Mouse (Mus musculus): ENCODE measurements around the gene Casc1. TPM values are rescaled to one million over a fixed set of nuclear protein-coding genes. Genes with fewer than 3 reads are reported as not detected.
A peak's percentile ranks its signal among the peaks of the same experiment; 100 is the strongest.

The Casc1 gene
- polyA plus RNA-seq, 1 experiment from 2014 or later, result 0.60 TPM

- H3K27me3 ChIP-seq (replicated peaks), result no peaks in the 10 kb centered on the region
- H3K9me3 ChIP-seq, result no peaks in the 10 kb centered on the region
- no peaks in the 10 kb centered on the region for H3K36me3 ChIP-seq
- no peak overlapping the region for H3K4me3 ChIP-seq
- WGBS, result 93% methylated on average over 8 of the region's 8 CpGs
- no peak overlapping the region for H3K9ac ChIP-seq
- H3K27ac ChIP-seq, result no peak overlapping the region
- H3K4me1 ChIP-seq, result no peaks in the 10 kb centered on the region
- no peak overlapping the region for H3K4me2 ChIP-seq (replicated peaks)
- ATAC-seq (ENCODE audit: low FRiP score, low read depth), result no peak
Measured at GRCm38 (mm10) chr6:145197949-145198686, 12.7 kb downstream of the Casc1 start.

GRCm38 (mm10) chr6:145193446-145193845, 17.4 kb downstream of the Casc1 start:
- Histone ChIP-seq H3K27me3 (replicated peaks) (no peaks in the 10 kb centered on the region), H3K4me1 (no peaks in the 10 kb centered on the region), H3K9ac (no peak overlapping the region), H3K27ac (no peak overlapping the region), H3K36me3 (no peaks in the 10 kb centered on the region), H3K9me3 (no peaks in the 10 kb centered on the region), H3K4me3 (no peak overlapping the region), H3K4me2 (replicated peaks) (no peak overlapping the region)
- ATAC-seq (ENCODE audit: low FRiP score, low read depth), result no peak
- 82% methylated on average over 11 of the region's 11 CpGs for WGBS

- no peaks in the 10 kb centered on the region for H3K36me3 ChIP-seq
- no peak overlapping the region for H3K9ac ChIP-seq
- no peak for ATAC-seq (ENCODE audit: low FRiP score, low read depth)
- H3K27me3 ChIP-seq (replicated peaks), result no peaks in the 10 kb centered on the region
- 90% methylated on average over 3 of the region's 3 CpGs for WGBS
- H3K4me3 ChIP-seq, result no peak overlapping the region
- no peak overlapping the region for H3K27ac ChIP-seq
- H3K9me3 ChIP-seq, result no peaks in the 10 kb centered on the region
- no peaks in the 10 kb centered on the region for H3K4me1 ChIP-seq
- H3K4me2 ChIP-seq (replicated peaks), result no peak overlapping the region
Measured at GRCm38 (mm10) chr6:145193038-145193437, 17.8 kb downstream of the Casc1 start.

- 0 out of 2 replicates have a peak overlapping the region, but pooled peaks have one; percentile 9 for H3K4me3 ChIP-seq
- 68% methylated on average over 27 of the region's 27 CpGs for WGBS
- H3K9me3 ChIP-seq, result no peaks in the 10 kb centered on the region
- H3K27ac ChIP-seq, result no peak overlapping the region
- no peaks in the 10 kb centered on the region for H3K4me1 ChIP-seq
- no peak overlapping the region for H3K9ac ChIP-seq
- no peaks in the 10 kb centered on the region for H3K36me3 ChIP-seq
- H3K27me3 ChIP-seq (replicated peaks), result no peaks in the 10 kb centered on the region
- H3K4me2 ChIP-seq (replicated peaks), result peak overlapping the region; percentile 40
- ATAC-seq (ENCODE audit: low FRiP score, low read depth), result peak; percentile 72; the same call in 1 of the 2 replicates
Measured at GRCm38 (mm10) chr6:145187093-145188088, 23.4 kb downstream of the Casc1 start.

- 89% methylated on average over 1 of the region's 1 CpGs for WGBS
- Histone ChIP-seq H3K9ac (no peak overlapping the region), H3K4me2 (replicated peaks) (no peak overlapping the region), H3K27ac (no peak overlapping the region), H3K36me3 (no peaks in the 10 kb centered on the region), H3K9me3 (no peaks in the 10 kb centered on the region), H3K27me3 (replicated peaks) (no peaks in the 10 kb centered on the region), H3K4me3 (no peak overlapping the region), H3K4me1 (no peaks in the 10 kb centered on the region)
- ATAC-seq (ENCODE audit: low FRiP score, low read depth), result no peak
Measured at GRCm38 (mm10) chr6:145186096-145186495, 24.7 kb downstream of the Casc1 start.

GRCm38 (mm10) chr6:145182044-145182443, 28.8 kb downstream of the Casc1 start:
- no peak for ATAC-seq (ENCODE audit: low FRiP score, low read depth)
- no peak overlapping the region for H3K4me2 ChIP-seq (replicated peaks)
- 81% methylated on average over 8 of the region's 8 CpGs for WGBS

GRCm38 (mm10) chr6:145179665-145180064, 31.1 kb downstream of the Casc1 start:
- WGBS, result 21% methylated on average over 6 of the region's 6 CpGs
- Histone ChIP-seq H3K27ac (no peak overlapping the region), H3K4me1 (peaks cover 8% of the 10 kb centered on the region), H3K9me3 (no peaks in the 10 kb centered on the region), H3K27me3 (replicated peaks) (0 out of 2 replicates have a peak, but pooled peaks cover 7% of the 10 kb centered on the region), H3K4me2 (replicated peaks) (no peak overlapping the region), H3K4me3 (no peak overlapping the region), H3K36me3 (no peaks in the 10 kb centered on the region), H3K9ac (no peak overlapping the region)
- no peak; the same call in 1 of the 2 replicates for ATAC-seq (ENCODE audit: low FRiP score, low read depth)

More at GRCm38 (mm10) chr6:145182044-145182443, 28.8 kb downstream of the Casc1 start:
- Histone ChIP-seq H3K27ac (no peak overlapping the region), H3K9ac (no peak overlapping the region), H3K27me3 (replicated peaks) (no peaks in the 10 kb centered on the region), H3K4me1 (no peaks in the 10 kb centered on the region), H3K9me3 (no peaks in the 10 kb centered on the region), H3K36me3 (no peaks in the 10 kb centered on the region), H3K4me3 (no peak overlapping the region)

- Histone ChIP-seq H3K9me3 (no peaks in the 10 kb centered on the region), H3K4me3 (no peak overlapping the region), H3K27ac (no peak overlapping the region), H3K36me3 (no peaks in the 10 kb centered on the region), H3K4me1 (peaks cover 21% of the 10 kb centered on the region), H3K9ac (no peak overlapping the region), H3K4me2 (replicated peaks) (no peak overlapping the region), H3K27me3 (replicated peaks) (0 out of 2 replicates have a peak, but pooled peaks cover 7% of the 10 kb centered on the region)
- ATAC-seq (ENCODE audit: low FRiP score, low read depth), result no peak
- WGBS, result 42% methylated on average over 10 of the region's 10 CpGs
Measured at GRCm38 (mm10) chr6:145176474-145176873, 34.3 kb downstream of the Casc1 start.

GRCm38 (mm10) chr6:145175571-145175981, 35.2 kb downstream of the Casc1 start:
- WGBS, result 30% methylated on average over 9 of the region's 9 CpGs
- no peak for ATAC-seq (ENCODE audit: low FRiP score, low read depth)
- 0 out of 2 replicates have a peak, but pooled peaks cover 7% of the 10 kb centered on the region for H3K27me3 ChIP-seq (replicated peaks)

GRCm38 (mm10) chr6:145173781-145174191, 37.0 kb downstream of the Casc1 start:
- Histone ChIP-seq H3K9ac (no peak overlapping the region), H3K4me1 (peaks cover 21% of the 10 kb centered on the region), H3K27me3 (replicated peaks) (0 out of 2 replicates have a peak, but pooled peaks cover 7% of the 10 kb centered on the region), H3K36me3 (no peaks in the 10 kb centered on the region), H3K4me2 (replicated peaks) (peak overlapping the region; percentile 38), H3K4me3 (no peak overlapping the region), H3K9me3 (no peaks in the 10 kb centered on the region), H3K27ac (no peak overlapping the region)
- WGBS, result 6% methylated on average over 11 of the region's 11 CpGs
- ATAC-seq (ENCODE audit: low FRiP score, low read depth), result peak; percentile 75

More at GRCm38 (mm10) chr6:145175571-145175981, 35.2 kb downstream of the Casc1 start:
- Histone ChIP-seq H3K4me3 (no peak overlapping the region), H3K27ac (no peak overlapping the region), H3K4me1 (peaks cover 21% of the 10 kb centered on the region), H3K4me2 (replicated peaks) (peak overlapping the region; percentile 26), H3K36me3 (no peaks in the 10 kb centered on the region), H3K9me3 (no peaks in the 10 kb centered on the region), H3K9ac (no peak overlapping the region)

GRCm38 (mm10) chr6:145171892-145172606, 38.8 kb downstream of the Casc1 start:
- no peak for ATAC-seq (ENCODE audit: low FRiP score, low read depth)
- Histone ChIP-seq H3K27me3 (replicated peaks) (0 out of 2 replicates have a peak, but pooled peaks cover 7% of the 10 kb centered on the region), H3K9ac (no peak overlapping the region), H3K4me2 (replicated peaks) (no peak overlapping the region), H3K36me3 (no peaks in the 10 kb centered on the region), H3K27ac (no peak overlapping the region), H3K4me1 (peaks cover 21% of the 10 kb centered on the region), H3K9me3 (no peaks in the 10 kb centered on the region), H3K4me3 (no peak overlapping the region)
- 78% methylated on average over 14 of the region's 14 CpGs for WGBS
